Mouse (Mus musculus) midbrain, postnatal 0 days (tissue): ENCODE results near the gene Trhr2. TPM values are rescaled to one million over a fixed set of nuclear protein-coding genes. Genes with fewer than 3 reads are reported as not detected.

ENCODE experiments used
- ATAC-seq: fragments of 200-750 bp; cut with Nextera tagmentation; 2 replicates; pipeline ENCODE4 v1.8.0; 2017; ENCODE audit warnings: moderate number of reproducible peaks, mild to moderate bottlenecking, moderate TSS enrichment, moderate library complexity; ENCODE audit not compliant: low FRiP score
- DNase-seq: peaks from one replicate; pipeline ENCODE4 v3.0.0-alpha.2; 2015; ENCODE audit warnings: low spot score
- H3K27ac ChIP-seq: fragments of 300-500 bp; sonication (generic); 2 replicates; pipeline ENCODE4 v1.5.1; 2014; ENCODE audit warnings: low read depth, mild to moderate bottlenecking, low read length, mixed read lengths
- H3K27me3 ChIP-seq: fragments of 300-500 bp; sonication (generic); 2 replicates; pipeline ENCODE4 v1.6.1; 2014; ENCODE audit warnings: low read length, control low read depth, mixed read lengths; ENCODE audit not compliant: insufficient read depth
- H3K36me3 ChIP-seq: fragments of 300-500 bp; sonication (generic); 2 replicates; pipeline ENCODE4 v1.6.1; 2014; ENCODE audit warnings: low read length, control low read depth, mixed read lengths; ENCODE audit not compliant: insufficient read depth
- H3K4me1 ChIP-seq: fragments of 300-500 bp; sonication (generic); 2 replicates; pipeline ENCODE4 v1.6.1; 2014; ENCODE audit warnings: mild to moderate bottlenecking, control low read depth, antibody characterized with exemption, low read length, mixed read lengths; ENCODE audit not compliant: insufficient read depth
- H3K4me2 ChIP-seq: fragments of 300-500 bp; sonication (generic); 2 replicates; pipeline ENCODE4 v1.6.1; 2014; ENCODE audit warnings: low read depth, mild to moderate bottlenecking, low read length, mixed read lengths; ENCODE audit not compliant: poor library complexity, severe bottlenecking
- H3K4me3 ChIP-seq: fragments of 300-500 bp; sonication (generic); 2 replicates; pipeline ENCODE4 v1.5.1; 2014; ENCODE audit warnings: low read depth, mild to moderate bottlenecking, low read length, moderate library complexity
- H3K9ac ChIP-seq: fragments of 300-500 bp; sonication (generic); replicated peaks from 2 replicates; pipeline ENCODE4 v1.6.1; 2014; ENCODE audit warnings: mild to moderate bottlenecking, low read length, moderate library complexity, mixed read lengths; ENCODE audit not compliant: poor library complexity, severe bottlenecking
- H3K9me3 ChIP-seq: fragments of 300-500 bp; sonication (generic); 2 replicates; pipeline ENCODE4 v1.6.1; 2016; ENCODE audit warnings: low read length, control low read depth
- CTCF ChIP-seq: IDR thresholded peaks from 2 replicates; pipeline ENCODE4 v1.5.1; 2016; ENCODE audit warnings: antibody characterized with exemption, mild to moderate bottlenecking
- WGBS: fragments of 180-500 bp; shearing (Covaris S2); extraction: QIAGEN DNeasy Blood & Tissue Kit; methylation state at CpG from one replicate; pipeline ENCODE4 v1.1.7; 2014; 5-methylcytosine and 5-hydroxymethylcytosine counted together
- polyA plus RNA-seq: library from polyadenylated mRNA; unstranded; fragments of >200 nt; fragmentation: Nextera tagmentation; extraction: Ambion mirVana; gene quantifications from 2 replicates; pipeline ENCODE4 v1.2.1, GENCODE M21; 2015
- total RNA-seq: library from RNA; depleted of rRNA; stranded (reverse); fragments of >200 nt; gene quantifications from 2 replicates; pipeline ENCODE4 v1.2.3, GENCODE M21; 2014

Gene Trhr2
- total and polyA plus RNA-seq, 2 experiments from 2014 or later: 0.15 to 0.93 TPM

GRCm38 (mm10) chr8:122371706-122372105 is 11.2 kb upstream of the Trhr2 start:
- H3K27ac ChIP-seq: no peak overlapping the region
- 77% methylated on average over 6 of the region's 6 CpGs for WGBS
- no peaks in the 10 kb centered on the region for H3K9me3 ChIP-seq
- H3K4me1 ChIP-seq: no peaks in the 10 kb centered on the region
- no peaks in the 10 kb centered on the region for H3K36me3 ChIP-seq
- H3K4me2 ChIP-seq: no peak overlapping the region
- no peak overlapping the region for H3K4me3 ChIP-seq
- H3K9ac ChIP-seq: no peak overlapping the region
- DNase-seq: no peak
- ATAC-seq: no peak
- H3K27me3 ChIP-seq: no peaks in the 10 kb centered on the region
- TF ChIP-seq CTCF: no peak

DNA sequence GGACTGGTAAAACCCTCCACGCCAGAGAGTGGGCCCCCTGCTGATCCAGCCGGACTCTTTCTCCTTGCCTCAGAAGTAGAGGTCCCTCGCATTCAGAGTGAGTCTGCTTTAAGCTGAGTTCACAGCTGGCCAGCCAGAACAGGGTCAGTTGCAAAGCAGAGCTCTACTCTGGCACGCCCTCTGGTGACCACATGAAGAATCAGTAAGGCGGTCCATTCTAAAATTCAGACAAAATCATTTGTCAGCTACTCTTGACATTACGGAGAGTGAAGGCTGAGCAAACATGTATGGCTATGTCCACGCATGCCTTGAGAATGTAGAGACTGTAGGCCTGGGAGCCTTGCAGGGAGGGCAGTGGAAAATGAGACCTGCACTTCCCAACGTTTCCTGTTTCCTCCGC is 9.1 kb upstream of the Trhr2 start:
- TF ChIP-seq CTCF: peak; percentile 89
- ATAC-seq: 0 out of 2 replicates have a peak, but pooled peaks have one; percentile 34

DNA sequence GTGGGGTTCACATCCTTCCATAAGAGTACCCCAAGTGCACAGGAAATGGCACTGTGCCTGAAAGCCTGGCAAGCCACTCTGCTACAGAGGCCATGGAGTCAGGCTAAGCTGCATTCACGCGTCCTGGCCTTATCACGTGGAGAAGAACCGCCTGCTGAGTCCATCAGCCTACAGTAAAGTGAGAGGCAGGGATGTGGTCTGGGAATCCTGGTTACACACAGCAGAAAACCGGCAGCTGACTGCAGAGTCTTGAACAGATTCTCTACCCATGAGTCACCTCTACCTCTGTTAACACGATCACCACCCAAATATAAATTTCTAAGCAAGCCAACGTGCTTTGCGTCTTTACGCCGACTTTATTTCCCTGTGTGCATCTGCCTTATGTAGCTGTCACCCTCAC is 7.9 kb upstream of the Trhr2 start:
- Histone ChIP-seq H3K4me1 (no peaks in the 10 kb centered on the region), H3K27me3 (0 out of 2 replicates have a peak, but pooled peaks cover 6% of the 10 kb centered on the region), H3K27ac (no peak overlapping the region), H3K36me3 (no peaks in the 10 kb centered on the region), H3K4me2 (no peak overlapping the region), H3K4me3 (no peak overlapping the region), H3K9me3 (no peaks in the 10 kb centered on the region), H3K9ac (no peak overlapping the region)
- no peak for DNase-seq
- WGBS: 73% methylated on average over 10 of the region's 10 CpGs
- ATAC-seq: no peak
- no peak for TF ChIP-seq CTCF

More for the DNA sequence above, 9.1 kb upstream of the Trhr2 start:
- Histone ChIP-seq H3K4me2 (no peak overlapping the region), H3K4me1 (no peaks in the 10 kb centered on the region), H3K36me3 (no peaks in the 10 kb centered on the region), H3K4me3 (no peak overlapping the region), H3K9ac (no peak overlapping the region), H3K9me3 (no peaks in the 10 kb centered on the region), H3K27ac (no peak overlapping the region), H3K27me3 (0 out of 2 replicates have a peak, but pooled peaks cover under 1% of the 10 kb centered on the region)
- 11% methylated on average over 9 of the region's 9 CpGs for WGBS
- peak; percentile 73 for DNase-seq

- 32% methylated on average over 7 of the region's 8 CpGs for WGBS
- Histone ChIP-seq H3K4me1 (no peaks in the 10 kb centered on the region), H3K27ac (no peak overlapping the region), H3K9ac (no peak overlapping the region), H3K36me3 (no peaks in the 10 kb centered on the region), H3K27me3 (0 out of 2 replicates have a peak, but pooled peaks cover 8% of the 10 kb centered on the region), H3K4me3 (no peak overlapping the region), H3K4me2 (no peak overlapping the region), H3K9me3 (no peaks in the 10 kb centered on the region)
- DNase-seq (no peak), ATAC-seq (peak; percentile 34; the same call in 1 of the 2 replicates)
- TF ChIP-seq CTCF: no peak
These were observed 2.4 kb upstream of the Trhr2 start for GRCm38 (mm10) chr8:122362967-122363366.

DNA sequence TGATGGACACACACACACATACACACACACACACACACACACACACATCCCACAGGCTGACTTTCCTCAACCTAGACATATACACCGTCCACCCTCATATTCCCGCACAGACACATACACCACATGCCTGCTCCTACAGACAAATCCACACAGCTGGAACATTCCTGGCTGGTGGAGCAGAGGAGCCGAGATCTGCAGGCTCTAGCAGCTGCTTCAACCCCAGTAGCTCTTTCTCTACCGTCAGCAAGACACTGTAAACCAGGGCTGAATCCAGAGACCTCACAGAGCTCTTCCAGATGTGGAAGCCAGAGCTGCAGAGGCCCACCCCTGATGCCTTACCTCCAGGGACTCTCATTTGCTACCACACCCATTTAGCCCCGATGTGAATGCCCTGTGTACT is 1.7 kb upstream of the Trhr2 start:
- Histone ChIP-seq H3K9me3 (no peaks in the 10 kb centered on the region), H3K4me1 (no peaks in the 10 kb centered on the region), H3K27ac (no peak overlapping the region), H3K9ac (no peak overlapping the region), H3K27me3 (0 out of 2 replicates have a peak, but pooled peaks cover 8% of the 10 kb centered on the region), H3K4me3 (no peak overlapping the region), H3K36me3 (no peaks in the 10 kb centered on the region), H3K4me2 (peak overlapping the region; percentile 9; the same call in 1 of the 2 replicates)
- 41% methylated on average over 5 of the region's 5 CpGs for WGBS
- TF ChIP-seq CTCF: no peak
- DNase-seq (no peak), ATAC-seq (no peak)

DNA sequence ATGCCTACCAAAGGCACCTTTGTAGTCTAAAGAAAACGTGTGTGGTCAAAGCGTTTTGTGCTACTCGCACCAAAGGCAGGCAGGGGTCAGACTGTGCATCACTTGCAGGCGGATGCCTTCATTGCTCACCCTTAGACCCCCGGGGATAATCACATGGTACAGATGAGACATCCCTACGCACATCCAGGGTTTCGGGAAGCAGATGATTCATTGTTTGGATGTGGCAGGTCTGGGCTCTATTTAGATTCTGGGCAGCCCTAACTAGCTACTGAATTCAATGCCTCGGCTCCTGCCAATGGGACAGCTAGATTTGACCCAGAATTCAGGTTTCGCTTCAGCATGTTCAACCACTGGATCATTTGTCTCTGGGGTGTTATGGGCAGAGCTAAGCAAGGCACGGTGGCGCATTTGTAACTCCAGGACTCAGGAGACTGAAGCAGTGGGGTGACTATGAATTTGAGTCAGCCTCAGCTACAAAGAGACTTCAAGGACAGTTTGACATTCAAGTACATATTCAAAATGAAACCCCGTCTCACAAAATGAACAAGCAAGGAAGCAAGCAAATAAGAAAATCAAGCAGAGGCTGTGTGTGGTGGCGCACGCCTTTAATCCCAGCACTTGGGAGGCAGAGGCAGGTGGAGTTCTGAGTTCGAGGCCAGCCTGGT is 1.3 kb downstream of the Trhr2 start:
- Histone ChIP-seq H3K4me2 (no peak overlapping the region), H3K9me3 (no peaks in the 10 kb centered on the region), H3K36me3 (no peaks in the 10 kb centered on the region), H3K4me3 (no peak overlapping the region), H3K9ac (no peak overlapping the region), H3K27me3 (0 out of 2 replicates have a peak, but pooled peaks cover 4% of the 10 kb centered on the region), H3K27ac (no peak overlapping the region), H3K4me1 (no peaks in the 10 kb centered on the region)
- ATAC-seq (no peak), DNase-seq (no peak)
- TF ChIP-seq CTCF: no peak
- WGBS: 75% methylated on average over 15 of the region's 15 CpGs
